Mouse (Mus musculus) heart, postnatal 0 days (tissue): ENCODE measurements around the gene Cnnm2.
"Not testable (repeated sequence)": the region's sequence is repeated elsewhere in the genome, so short reads cannot be mapped to it uniquely, and the experiment has no call there.

Experiments used
- CTCF ChIP-seq: IDR thresholded peaks from 2 replicates; pipeline ENCODE4 v1.5.1; 2016; ENCODE audit warnings: antibody characterized with exemption, control low read depth, low read depth
- EP300 ChIP-seq: IDR thresholded peaks from 2 replicates; pipeline ENCODE4 v1.6.1; 2016; ENCODE audit warnings: antibody characterized with exemption, low read depth

- TF ChIP-seq EP300, CTCF: not testable (repeated sequence)
Observed at GRCm38 (mm10) chr19:46759909-46760308, 1.5 kb upstream of the Cnnm2 start.
